Mouse (Mus musculus) CD8-positive naive resting alpha-beta T cell, adult 2 months (primary cell): ENCODE measurements around the gene Trappc12.

Experiments used
- DNase-seq, 2 experiments: peaks; one replicate each; pipeline ENCODE4 v3.0.0; 2022; ENCODE audit warnings: low read depth in 2 of 2, low spot score in 2 of 2

Gene Trappc12

GRCm38 (mm10) chr12:28690730-28691129 is 59.5 kb downstream of the Trappc12 start:
- no peak for DNase-seq

GRCm38 (mm10) chr12:28688996-28689395 is 61.3 kb downstream of the Trappc12 start:
- no peak for DNase-seq

- no peak for DNase-seq
Measured at GRCm38 (mm10) chr12:28686199-28686879, 63.9 kb downstream of the Trappc12 start.

- DNase-seq: no peak
Measured at GRCm38 (mm10) chr12:28685771-28686170, 64.5 kb downstream of the Trappc12 start.

- no peak for DNase-seq
Measured at GRCm38 (mm10) chr12:28684674-28685073, 65.6 kb downstream of the Trappc12 start.

GRCm38 (mm10) chr12:28675925-28676209 is 74.4 kb downstream of the Trappc12 start:
- DNase-seq: no peak

- peak; percentile 68 to 75 for DNase-seq
Measured at GRCm38 (mm10) chr12:28675121-28675924, 74.9 kb downstream of the Trappc12 start, which contains the start of gene Adi1. TSS of gene Adi1 (plus strand) at chr12:28675231.

- DNase-seq: no peak
Measured at GRCm38 (mm10) chr12:28674038-28674720, 76.1 kb downstream of the Trappc12 start.

- DNase-seq: no peak
Measured at GRCm38 (mm10) chr12:28667287-28667686, 83.0 kb downstream of the Trappc12 start.

GRCm38 (mm10) chr12:28666734-28667133 is 83.5 kb downstream of the Trappc12 start:
- no peak for DNase-seq

GRCm38 (mm10) chr12:28662628-28663027 is 87.6 kb downstream of the Trappc12 start:
- no peak for DNase-seq

GRCm38 (mm10) chr12:28649141-28650110 is 100.8 kb downstream of the Trappc12 start, which contains the start of gene Rnaseh1:
TSS of gene Rnaseh1 (plus strand) at chr12:28649602.
- peak; percentile 78 to 86 for DNase-seq
